Mouse (Mus musculus) hindbrain, embryonic 13.5 days (tissue): ENCODE data around the gene Rbms3. TPM values are rescaled to one million over a fixed set of nuclear protein-coding genes. Genes with fewer than 3 reads are reported as not detected.

Experiments
- ATAC-seq: fragments of 200-750 bp; cut with Nextera tagmentation; 2 replicates; pipeline ENCODE4 v1.8.0; 2017; ENCODE audit warnings: moderate TSS enrichment; ENCODE audit not compliant: low FRiP score
- H3K27ac ChIP-seq: fragments of 300-500 bp; sonication (generic); 2 replicates; pipeline ENCODE4 v1.5.1; 2015; ENCODE audit warnings: inconsistent platforms, mild to moderate bottlenecking, moderate library complexity
- H3K27me3 ChIP-seq: fragments of 300-500 bp; sonication (generic); 2 replicates; pipeline ENCODE4 v1.6.1; 2015; ENCODE audit warnings: mild to moderate bottlenecking, inconsistent platforms
- H3K36me3 ChIP-seq: fragments of 300-500 bp; sonication (generic); 2 replicates; pipeline ENCODE4 v1.6.1; 2015; ENCODE audit warnings: mild to moderate bottlenecking, inconsistent platforms
- H3K4me1 ChIP-seq: fragments of 300-500 bp; sonication (generic); replicated peaks from 2 replicates; pipeline ENCODE4 v1.6.1; 2015; ENCODE audit warnings: inconsistent platforms
- H3K4me2 ChIP-seq: fragments of 300-500 bp; sonication (generic); 2 replicates; pipeline ENCODE4 v1.6.1; 2015; ENCODE audit warnings: inconsistent platforms, mild to moderate bottlenecking, moderate library complexity
- H3K4me3 ChIP-seq: fragments of 300-500 bp; sonication (generic); 2 replicates; pipeline ENCODE4 v1.5.1; 2015; ENCODE audit warnings: mild to moderate bottlenecking, inconsistent platforms
- H3K9ac ChIP-seq: fragments of 300-500 bp; sonication (generic); 2 replicates; pipeline ENCODE4 v1.6.1; 2015; ENCODE audit warnings: mild to moderate bottlenecking, inconsistent platforms
- H3K9me3 ChIP-seq: fragments of 300-500 bp; sonication (generic); 2 replicates; pipeline ENCODE4 v1.6.1; 2016; ENCODE audit warnings: inconsistent platforms
- WGBS: fragments of 180-500 bp; shearing (Covaris S2); methylation state at CpG from one replicate; pipeline ENCODE4 v1.1.7; 2015; 5-methylcytosine and 5-hydroxymethylcytosine counted together
- polyA plus RNA-seq: library from polyadenylated mRNA; unstranded; fragments of >200 nt; fragmentation: Nextera tagmentation; extraction: Ambion mirVana; gene quantifications from 2 replicates; pipeline ENCODE4 v1.2.1, GENCODE M21; 2015

Gene Rbms3
- polyA plus RNA-seq, 1 experiment from 2014 or later = 73.7 TPM

GRCm38 (mm10) chr9:116674191-116674590, 955.5 kb downstream of the Rbms3 start:
- WGBS = 79% methylated on average over 4 of the region's 4 CpGs
- Histone ChIP-seq H3K27ac (no peak overlapping the region), H3K9me3 (no peaks in the 10 kb centered on the region), H3K4me1 (no peaks in the 10 kb centered on the region), H3K36me3 (no peaks in the 10 kb centered on the region), H3K27me3 (no peaks in the 10 kb centered on the region), H3K4me3 (no peak overlapping the region), H3K4me2 (no peak overlapping the region), H3K9ac (no peak overlapping the region)
- no peak for ATAC-seq

GRCm38 (mm10) chr9:116661026-116661425, 968.7 kb downstream of the Rbms3 start:
- Histone ChIP-seq H3K4me3 (no peak overlapping the region), H3K27ac (no peak overlapping the region), H3K9me3 (no peaks in the 10 kb centered on the region), H3K9ac (no peak overlapping the region), H3K27me3 (no peaks in the 10 kb centered on the region), H3K36me3 (peaks cover 6% of the 10 kb centered on the region; the same call in 1 of the 2 replicates), H3K4me1 (no peaks in the 10 kb centered on the region), H3K4me2 (no peak overlapping the region)
- WGBS = 87% methylated on average over 4 of the region's 4 CpGs
- ATAC-seq = no peak

- H3K36me3 ChIP-seq = peaks cover 6% of the 10 kb centered on the region; the same call in 1 of the 2 replicates
- no peak overlapping the region for H3K4me2 ChIP-seq
- H3K27ac ChIP-seq = no peak overlapping the region
- 74% methylated on average over 1 of the region's 1 CpGs for WGBS
- H3K4me3 ChIP-seq = no peak overlapping the region
- H3K4me1 ChIP-seq = 0 out of 2 replicates have a peak, but pooled peaks cover under 1% of the 10 kb centered on the region
- no peaks in the 10 kb centered on the region for H3K27me3 ChIP-seq
- no peak overlapping the region for H3K9ac ChIP-seq
- ATAC-seq = no peak
- no peaks in the 10 kb centered on the region for H3K9me3 ChIP-seq
Measured at GRCm38 (mm10) chr9:116659936-116660335, 969.8 kb downstream of the Rbms3 start.

GRCm38 (mm10) chr9:116657141-116657540, 972.6 kb downstream of the Rbms3 start:
- no peaks in the 10 kb centered on the region for H3K36me3 ChIP-seq
- 94% methylated on average over 2 of the region's 2 CpGs for WGBS
- no peak overlapping the region for H3K4me2 ChIP-seq
- H3K27ac ChIP-seq = no peak overlapping the region
- H3K9me3 ChIP-seq = no peaks in the 10 kb centered on the region
- no peak overlapping the region for H3K9ac ChIP-seq
- no peak for ATAC-seq
- H3K27me3 ChIP-seq = no peaks in the 10 kb centered on the region
- H3K4me1 ChIP-seq = 0 out of 2 replicates have a peak, but pooled peaks cover 4% of the 10 kb centered on the region
- no peak overlapping the region for H3K4me3 ChIP-seq

- Histone ChIP-seq H3K27me3 (no peaks in the 10 kb centered on the region), H3K4me1 (0 out of 2 replicates have a peak, but pooled peaks cover 4% of the 10 kb centered on the region), H3K4me3 (no peak overlapping the region), H3K9me3 (no peaks in the 10 kb centered on the region), H3K4me2 (no peak overlapping the region), H3K27ac (no peak overlapping the region), H3K9ac (no peak overlapping the region), H3K36me3 (no peaks in the 10 kb centered on the region)
- ATAC-seq = no peak
- 100% methylated on average over 1 of the region's 1 CpGs for WGBS
Measured at GRCm38 (mm10) chr9:116651414-116651813, 978.3 kb downstream of the Rbms3 start.

GRCm38 (mm10) chr9:116649955-116650354, 979.8 kb downstream of the Rbms3 start:
- Histone ChIP-seq H3K9me3 (no peaks in the 10 kb centered on the region), H3K9ac (no peak overlapping the region), H3K4me2 (no peak overlapping the region), H3K4me1 (0 out of 2 replicates have a peak, but pooled peaks cover 4% of the 10 kb centered on the region), H3K4me3 (no peak overlapping the region), H3K36me3 (no peaks in the 10 kb centered on the region), H3K27me3 (no peaks in the 10 kb centered on the region), H3K27ac (no peak overlapping the region)
- no peak for ATAC-seq
- 82% methylated on average over 4 of the region's 4 CpGs for WGBS

GRCm38 (mm10) chr9:116649086-116649792, 980.5 kb downstream of the Rbms3 start:
- ATAC-seq = no peak
- H3K4me3 ChIP-seq = no peak overlapping the region
- H3K9me3 ChIP-seq = no peaks in the 10 kb centered on the region
- H3K27ac ChIP-seq = no peak overlapping the region
- H3K4me2 ChIP-seq = no peak overlapping the region
- H3K9ac ChIP-seq = no peak overlapping the region
- no peaks in the 10 kb centered on the region for H3K27me3 ChIP-seq
- no peaks in the 10 kb centered on the region for H3K36me3 ChIP-seq
- WGBS = 12% methylated on average over 9 of the region's 9 CpGs
- no peaks in the 10 kb centered on the region for H3K4me1 ChIP-seq

GRCm38 (mm10) chr9:116644616-116645015, 985.1 kb downstream of the Rbms3 start:
- H3K4me3 ChIP-seq = no peak overlapping the region
- H3K27me3 ChIP-seq = no peaks in the 10 kb centered on the region
- H3K36me3 ChIP-seq = no peaks in the 10 kb centered on the region
- H3K9me3 ChIP-seq = peaks cover 8% of the 10 kb centered on the region; the same call in 1 of the 2 replicates
- WGBS = 61% methylated on average over 8 of the region's 8 CpGs
- no peak overlapping the region for H3K27ac ChIP-seq
- ATAC-seq = no peak
- peaks cover 6% of the 10 kb centered on the region for H3K4me1 ChIP-seq
- H3K9ac ChIP-seq = no peak overlapping the region
- no peak overlapping the region for H3K4me2 ChIP-seq

GRCm38 (mm10) chr9:116640302-116640679, 989.4 kb downstream of the Rbms3 start:
- Histone ChIP-seq H3K9me3 (peaks cover 8% of the 10 kb centered on the region; the same call in 1 of the 2 replicates), H3K4me3 (no peak overlapping the region), H3K9ac (no peak overlapping the region), H3K36me3 (no peaks in the 10 kb centered on the region), H3K27me3 (no peaks in the 10 kb centered on the region), H3K27ac (no peak overlapping the region), H3K4me1 (peaks cover 7% of the 10 kb centered on the region), H3K4me2 (no peak overlapping the region)
- ATAC-seq = no peak
- 64% methylated on average over 4 of the region's 4 CpGs for WGBS

- H3K4me2 ChIP-seq = no peak overlapping the region
- H3K36me3 ChIP-seq = no peaks in the 10 kb centered on the region
- ATAC-seq = no peak
Measured at GRCm38 (mm10) chr9:116639597-116640301, 990.0 kb downstream of the Rbms3 start.

GRCm38 (mm10) chr9:116633786-116634185, 995.9 kb downstream of the Rbms3 start:
- H3K36me3 ChIP-seq = no peaks in the 10 kb centered on the region
- H3K27me3 ChIP-seq = no peaks in the 10 kb centered on the region
- H3K4me3 ChIP-seq = no peak overlapping the region
- no peak overlapping the region for H3K9ac ChIP-seq
- H3K27ac ChIP-seq = no peak overlapping the region
- H3K4me1 ChIP-seq = no peaks in the 10 kb centered on the region
- H3K4me2 ChIP-seq = no peak overlapping the region
- 86% methylated on average over 5 of the region's 5 CpGs for WGBS
- no peak for ATAC-seq
- H3K9me3 ChIP-seq = no peaks in the 10 kb centered on the region

More at GRCm38 (mm10) chr9:116639597-116640301, 990.0 kb downstream of the Rbms3 start:
- WGBS = 47% methylated on average over 8 of the region's 8 CpGs
- H3K4me1 ChIP-seq = peaks cover 7% of the 10 kb centered on the region
- H3K27ac ChIP-seq = no peak overlapping the region
- H3K9ac ChIP-seq = no peak overlapping the region
- no peak overlapping the region for H3K4me3 ChIP-seq
- no peaks in the 10 kb centered on the region for H3K27me3 ChIP-seq
- peaks cover 8% of the 10 kb centered on the region; the same call in 1 of the 2 replicates for H3K9me3 ChIP-seq

GRCm38 (mm10) chr9:116633075-116633474, 996.6 kb downstream of the Rbms3 start:
- Histone ChIP-seq H3K9me3 (no peaks in the 10 kb centered on the region), H3K27me3 (no peaks in the 10 kb centered on the region), H3K27ac (no peak overlapping the region), H3K4me2 (no peak overlapping the region), H3K4me1 (no peaks in the 10 kb centered on the region), H3K36me3 (no peaks in the 10 kb centered on the region), H3K9ac (no peak overlapping the region), H3K4me3 (no peak overlapping the region)
- no peak for ATAC-seq
- WGBS = 94% methylated on average over 1 of the region's 1 CpGs
